Mouse (Mus musculus): ENCODE data around the gene Psmd13.

- no peak for TF ChIP-seq CTCF (IDR thresholded peaks at IDR 0.05; ENCODE audit: extremely low read depth, insufficient read depth, low read length)
- no peak for TF ChIP-seq POLR2A (IDR thresholded peaks at IDR 0.05; ENCODE audit: extremely low read depth, insufficient read depth, low read length)
These were observed 668 bp downstream of the Psmd13 start for GRCm38 (mm10) chr7:140882469-140882803.

Measured in cortical plate, adult 2 months (tissue).